Mouse (Mus musculus) hindbrain, embryonic 10.5 days (tissue): Measurements from ENCODE around the gene Ano10. TPM values are rescaled to one million over a fixed set of nuclear protein-coding genes. Genes with fewer than 3 reads are reported as not detected.

Experiments
- DNase-seq: peaks from one replicate; pipeline ENCODE4 v3.0.0-alpha.2; 2017; ENCODE audit warnings: low spot score
- H3K27ac ChIP-seq: fragments of 300-500 bp; sonication (generic); 2 replicates; pipeline ENCODE4 v1.5.1; 2016; ENCODE audit warnings: mild to moderate bottlenecking, moderate library complexity
- H3K27me3 ChIP-seq: fragments of 300-500 bp; sonication (generic); 2 replicates; pipeline ENCODE4 v1.6.1; 2016; ENCODE audit warnings: mild to moderate bottlenecking; ENCODE audit not compliant: poor library complexity, insufficient read depth, severe bottlenecking
- H3K36me3 ChIP-seq: fragments of 300-500 bp; sonication (generic); 2 replicates; pipeline ENCODE4 v1.6.1; 2016; ENCODE audit warnings: mild to moderate bottlenecking, moderate library complexity
- H3K4me1 ChIP-seq: fragments of 300-500 bp; sonication (generic); replicated peaks from 2 replicates; pipeline ENCODE4 v1.6.1; 2016; ENCODE audit warnings: mild to moderate bottlenecking
- H3K4me3 ChIP-seq: fragments of 300-500 bp; sonication (generic); 2 replicates; pipeline ENCODE4 v1.5.1; 2016; ENCODE audit warnings: mild to moderate bottlenecking, moderate library complexity
- H3K9me3 ChIP-seq: fragments of 300-500 bp; sonication (generic); 2 replicates; pipeline ENCODE4 v1.6.1; 2016; ENCODE audit warnings: mild to moderate bottlenecking, moderate library complexity
- WGBS: fragments of 180-500 bp; shearing (Covaris S2); methylation state at CpG from one replicate; pipeline ENCODE4 v1.1.7; 2016; 5-methylcytosine and 5-hydroxymethylcytosine counted together
- polyA plus RNA-seq: library from polyadenylated mRNA; unstranded; fragments of >200 nt; fragmentation: Nextera tagmentation; extraction: Ambion mirVana; gene quantifications from 2 replicates; pipeline ENCODE4 v1.2.1, GENCODE M21; 2016

Gene Ano10
- 38.2 and 46.9 TPM in 2 replicates for polyA plus RNA-seq

- no peaks in the 10 kb centered on the region for H3K36me3 ChIP-seq
- peak within 1 kb of the TSS; percentile 85 for H3K4me3 ChIP-seq
- H3K4me1 ChIP-seq: peaks cover 14% of the 10 kb centered on the region
- no peaks in the 10 kb centered on the region for H3K9me3 ChIP-seq
- under 1% methylated on average over 51 of the region's 51 CpGs for WGBS
- H3K27me3 ChIP-seq: no peaks in the 10 kb centered on the region
- peak; percentile 100 for DNase-seq
- H3K27ac ChIP-seq: peak within 1 kb of the TSS; percentile 93
Measured at GRCm38 (mm10) chr9:122294242-122294881, at the start of gene Ano10. Ano10 (minus strand) TSS chr9:122294423.

- Histone ChIP-seq H3K4me3 (no peak overlapping the region), H3K27me3 (no peaks in the 10 kb centered on the region), H3K9me3 (no peaks in the 10 kb centered on the region), H3K27ac (no peak overlapping the region), H3K36me3 (no peaks in the 10 kb centered on the region), H3K4me1 (no peaks in the 10 kb centered on the region)
- WGBS: 88% methylated on average over 7 of the region's 7 CpGs
- no peak for DNase-seq
Measured at GRCm38 (mm10) chr9:122343399-122343798, 49.2 kb upstream of the Ano10 start.

- H3K4me1 ChIP-seq: peaks cover 7% of the 10 kb centered on the region; the same call in 1 of the 2 replicates
- DNase-seq: no peak
- no peaks in the 10 kb centered on the region for H3K9me3 ChIP-seq
- H3K4me3 ChIP-seq: no peak overlapping the region
- peaks cover 2% of the 10 kb centered on the region; the same call in 1 of the 2 replicates for H3K27me3 ChIP-seq
- no peak overlapping the region for H3K27ac ChIP-seq
- WGBS: 64% methylated on average over 5 of the region's 5 CpGs
- no peaks in the 10 kb centered on the region for H3K36me3 ChIP-seq
Measured at GRCm38 (mm10) chr9:122339972-122340371, 45.7 kb upstream of the Ano10 start.

GRCm38 (mm10) chr9:122337510-122337931 lies 43.3 kb upstream of the Ano10 start:
- WGBS: 49% methylated on average over 8 of the region's 8 CpGs
- H3K36me3 ChIP-seq: no peaks in the 10 kb centered on the region
- peaks cover 7% of the 10 kb centered on the region; the same call in 1 of the 2 replicates for H3K4me1 ChIP-seq
- peaks cover 2% of the 10 kb centered on the region; the same call in 1 of the 2 replicates for H3K27me3 ChIP-seq
- H3K9me3 ChIP-seq: no peaks in the 10 kb centered on the region
- no peak for DNase-seq
- no peak overlapping the region for H3K27ac ChIP-seq
- no peak overlapping the region for H3K4me3 ChIP-seq

GRCm38 (mm10) chr9:122336677-122337076 lies 42.5 kb upstream of the Ano10 start:
- Histone ChIP-seq H3K4me1 (peaks cover 7% of the 10 kb centered on the region; the same call in 1 of the 2 replicates), H3K4me3 (no peak overlapping the region), H3K27me3 (peaks cover 2% of the 10 kb centered on the region; the same call in 1 of the 2 replicates), H3K27ac (no peak overlapping the region), H3K9me3 (no peaks in the 10 kb centered on the region), H3K36me3 (no peaks in the 10 kb centered on the region)
- WGBS: 77% methylated on average over 2 of the region's 2 CpGs
- DNase-seq: no peak

- Histone ChIP-seq H3K27me3 (no peaks in the 10 kb centered on the region), H3K4me1 (no peaks in the 10 kb centered on the region), H3K27ac (no peak overlapping the region), H3K9me3 (no peaks in the 10 kb centered on the region), H3K36me3 (no peaks in the 10 kb centered on the region), H3K4me3 (no peak overlapping the region)
- 76% methylated on average over 3 of the region's 3 CpGs for WGBS
- no peak for DNase-seq
Measured at GRCm38 (mm10) chr9:122328199-122328598, 34.0 kb upstream of the Ano10 start.

GRCm38 (mm10) chr9:122325996-122326395 lies 31.8 kb upstream of the Ano10 start:
- WGBS: 90% methylated on average over 1 of the region's 1 CpGs
- Histone ChIP-seq H3K4me1 (no peaks in the 10 kb centered on the region), H3K27me3 (no peaks in the 10 kb centered on the region), H3K9me3 (no peaks in the 10 kb centered on the region), H3K36me3 (no peaks in the 10 kb centered on the region), H3K27ac (no peak overlapping the region), H3K4me3 (no peak overlapping the region)
- DNase-seq: no peak

GRCm38 (mm10) chr9:122322356-122322755 lies 28.1 kb upstream of the Ano10 start:
- 80% methylated on average over 3 of the region's 3 CpGs for WGBS
- H3K9me3 ChIP-seq: no peaks in the 10 kb centered on the region
- H3K4me1 ChIP-seq: no peaks in the 10 kb centered on the region
- no peak overlapping the region for H3K27ac ChIP-seq
- no peak for DNase-seq
- no peak overlapping the region for H3K4me3 ChIP-seq
- no peaks in the 10 kb centered on the region for H3K36me3 ChIP-seq
- no peaks in the 10 kb centered on the region for H3K27me3 ChIP-seq

GRCm38 (mm10) chr9:122320626-122321025 lies 26.4 kb upstream of the Ano10 start:
- 89% methylated on average over 4 of the region's 4 CpGs for WGBS

GRCm38 (mm10) chr9:122316562-122316961 lies 22.3 kb upstream of the Ano10 start:
- Histone ChIP-seq H3K36me3 (no peaks in the 10 kb centered on the region), H3K27me3 (no peaks in the 10 kb centered on the region), H3K4me3 (no peak overlapping the region), H3K27ac (no peak overlapping the region), H3K4me1 (0 out of 2 replicates have a peak, but pooled peaks cover 6% of the 10 kb centered on the region), H3K9me3 (no peaks in the 10 kb centered on the region)
- 93% methylated on average over 7 of the region's 7 CpGs for WGBS
- DNase-seq: no peak

More at GRCm38 (mm10) chr9:122320626-122321025, 26.4 kb upstream of the Ano10 start:
- DNase-seq: no peak
- Histone ChIP-seq H3K9me3 (no peaks in the 10 kb centered on the region), H3K4me1 (0 out of 2 replicates have a peak, but pooled peaks cover 2% of the 10 kb centered on the region), H3K27ac (no peak overlapping the region), H3K4me3 (no peak overlapping the region), H3K36me3 (no peaks in the 10 kb centered on the region), H3K27me3 (no peaks in the 10 kb centered on the region)

- no peak overlapping the region for H3K4me3 ChIP-seq
- H3K27ac ChIP-seq: no peak overlapping the region
- H3K27me3 ChIP-seq: no peaks in the 10 kb centered on the region
- no peaks in the 10 kb centered on the region for H3K9me3 ChIP-seq
- H3K36me3 ChIP-seq: no peaks in the 10 kb centered on the region
- DNase-seq: no peak
- H3K4me1 ChIP-seq: peaks cover 11% of the 10 kb centered on the region; the same call in 1 of the 2 replicates
- WGBS: 66% methylated on average over 11 of the region's 11 CpGs
Measured at GRCm38 (mm10) chr9:122315501-122315900, 21.3 kb upstream of the Ano10 start.

GRCm38 (mm10) chr9:122314942-122315341 lies 20.7 kb upstream of the Ano10 start:
- no peaks in the 10 kb centered on the region for H3K27me3 ChIP-seq
- no peaks in the 10 kb centered on the region for H3K36me3 ChIP-seq
- H3K27ac ChIP-seq: no peak overlapping the region
- no peak for DNase-seq
- peaks cover 14% of the 10 kb centered on the region; the same call in 1 of the 2 replicates for H3K4me1 ChIP-seq
- no peaks in the 10 kb centered on the region for H3K9me3 ChIP-seq
- no peak overlapping the region for H3K4me3 ChIP-seq
- WGBS: 68% methylated on average over 4 of the region's 4 CpGs

GRCm38 (mm10) chr9:122314386-122314785 lies 20.2 kb upstream of the Ano10 start:
- Histone ChIP-seq H3K4me3 (no peak overlapping the region), H3K9me3 (no peaks in the 10 kb centered on the region), H3K27me3 (no peaks in the 10 kb centered on the region), H3K27ac (no peak overlapping the region), H3K4me1 (peaks cover 18% of the 10 kb centered on the region), H3K36me3 (no peaks in the 10 kb centered on the region)
- DNase-seq: no peak
- 90% methylated on average over 6 of the region's 6 CpGs for WGBS
